Mouse (Mus musculus): Measurements from ENCODE around the gene Rps3a1.

GRCm38 (mm10) chr3:86093213-86093845 lies 49.2 kb downstream of the Rps3a1 start:
- TF ChIP-seq CTCF (IDR thresholded peaks at IDR 0.05; ENCODE audit: low read depth) (no peak), EP300 (IDR thresholded peaks at IDR 0.05; ENCODE audit: low read depth) (no peak)
